Mouse (Mus musculus) heart, adult 2 months (tissue): ENCODE measurements around the gene Wdr18. TPM values are rescaled to one million over a fixed set of nuclear protein-coding genes. Genes with fewer than 3 reads are reported as not detected.
A peak's percentile ranks its signal among the peaks of the same experiment; 100 is the strongest.
"Not testable (repeated sequence)": the region's sequence is repeated elsewhere in the genome, so short reads cannot be mapped to it uniquely, and the experiment has no call there.

ENCODE experiments used
- DNase-seq, 2 experiments: peaks; one replicate each; pipeline ENCODE4 v3.0.0; 2021
- H3K27ac ChIP-seq: fragments of 200-600 bp; 2 replicates; pipeline ENCODE4 v1.8.1; 2022
- H3K27me3 ChIP-seq: fragments of 200-500 bp; 2 replicates; pipeline ENCODE4 v1.6.1; 2012; ENCODE audit warnings: mild to moderate bottlenecking, low read length, inconsistent platforms, mixed read lengths; ENCODE audit not compliant: control insufficient read depth, insufficient read depth
- H3K36me3 ChIP-seq: fragments of 200-500 bp; 2 replicates; pipeline ENCODE4 v1.6.1; 2012; ENCODE audit warnings: low read length, inconsistent platforms; ENCODE audit not compliant: control insufficient read depth, insufficient read depth
- H3K4me1 ChIP-seq: fragments of 200-500 bp; 2 replicates; pipeline ENCODE4 v1.6.1; 2011; ENCODE audit warnings: low read length; ENCODE audit not compliant: control insufficient read depth, insufficient read depth
- H3K4me3 ChIP-seq: fragments of 200-600 bp; 2 replicates; pipeline ENCODE4 v1.8.1; 2022
- H3K79me2 ChIP-seq: fragments of 200-500 bp; replicated peaks from 2 replicates; pipeline ENCODE4 v1.6.1; 2012; ENCODE audit warnings: mild to moderate bottlenecking, inconsistent platforms, low read length, moderate library complexity, mixed read lengths; ENCODE audit not compliant: control insufficient read depth, insufficient read depth
- H3K9ac ChIP-seq: fragments of 200-500 bp; 2 replicates; pipeline ENCODE4 v1.6.1; 2012; ENCODE audit warnings: low read depth, mild to moderate bottlenecking, control low read depth, inconsistent platforms, low read length, mixed read lengths
- CTCF ChIP-seq: fragments of 200-600 bp; IDR thresholded peaks from 2 replicates; pipeline ENCODE4 v1.8.1; 2022; ENCODE audit warnings: antibody characterized with exemption, mild to moderate bottlenecking, moderate library complexity
- EP300 ChIP-seq: fragments of 200-500 bp; IDR thresholded peaks from 2 replicates; pipeline ENCODE4 v1.6.1; 2011; ENCODE audit warnings: low read depth, low read length, control low read depth; ENCODE audit not compliant: insufficient read depth
- POLR2A ChIP-seq: fragments of 200-500 bp; IDR thresholded peaks from 2 replicates; pipeline ENCODE4 v1.6.1; 2011; ENCODE audit warnings: mild to moderate bottlenecking, low read depth, low read length, control low read depth; ENCODE audit not compliant: insufficient read depth
- WGBS: fragments of 180-500 bp; shearing (Covaris S2); methylation state at CpG from one replicate; pipeline ENCODE4 v1.1.7; 2018; 5-methylcytosine and 5-hydroxymethylcytosine counted together
- intact Hi-C: fragments of 180-260 bp; cut with DNase I; formaldehyde crosslinking; loops from one replicate; pipeline ENCODE4 v1.15.1; 2025
- polyA plus RNA-seq: library from polyadenylated mRNA; depleted of rRNA; stranded (reverse); fragments of >200 nt; gene quantifications from 2 replicates; pipeline ENCODE4 v1.2.3, GENCODE M21; 2012
- total RNA-seq, 2 experiments: library from RNA; stranded (reverse); gene quantifications; 2 replicates each; pipeline ENCODE4 v1.2.3; 2021

Wdr18 gene
- total and polyA plus RNA-seq, 3 experiments, result 27.8 to 32.2 (median 29.4) TPM

DNA sequence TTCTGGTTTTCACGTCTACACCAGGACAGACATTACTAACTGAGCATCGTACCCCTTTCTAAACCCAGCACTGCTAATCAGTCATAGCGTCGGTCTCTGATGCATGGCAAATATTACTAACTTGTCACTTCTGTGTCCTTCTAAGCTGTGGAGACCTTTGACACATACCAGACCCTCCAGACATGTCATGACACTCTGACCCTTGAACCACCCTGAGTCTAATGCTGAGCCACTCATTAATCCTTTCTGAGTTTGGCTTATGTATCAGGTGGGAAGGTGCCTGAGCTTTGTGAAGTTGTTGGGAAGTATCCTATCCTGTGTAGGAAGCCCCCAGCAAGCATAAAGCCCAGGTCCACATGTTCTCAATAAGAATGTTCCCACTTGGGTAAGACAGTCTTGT, 10.1 kb upstream of the Wdr18 start:
- no peak for DNase-seq
- Histone ChIP-seq H3K9ac (no peak overlapping the region), H3K36me3 (no peaks in the 10 kb centered on the region), H3K27ac (no peak overlapping the region), H3K4me1 (no peaks in the 10 kb centered on the region), H3K27me3 (no peaks in the 10 kb centered on the region), H3K4me3 (no peak overlapping the region), H3K79me2 (no peaks in the 10 kb centered on the region)
- TF ChIP-seq POLR2A (no peak), CTCF (no peak), EP300 (no peak)
- 93% methylated on average over 4 of the region's 4 CpGs for WGBS
- intact Hi-C loops, result no loop called here

DNA sequence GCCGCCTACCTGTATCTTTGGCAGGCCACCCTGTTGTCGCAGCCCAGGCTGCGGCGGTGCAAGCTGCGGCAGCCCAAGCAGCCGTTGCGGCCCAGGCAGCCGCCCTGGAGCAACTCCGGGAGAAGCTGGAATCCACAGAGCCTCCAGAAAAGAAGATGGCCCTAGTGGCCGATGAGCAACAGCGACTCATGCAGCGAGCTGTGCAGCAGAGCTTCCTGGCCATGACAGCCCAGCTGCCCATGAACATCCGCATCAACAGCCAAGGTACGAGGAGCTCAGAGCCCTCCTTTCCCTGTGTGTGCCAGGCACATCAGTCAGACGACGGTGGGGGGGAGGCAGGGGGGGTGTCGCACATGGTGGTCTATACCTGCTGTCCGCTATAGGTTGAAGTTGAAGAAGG, 9.3 kb upstream of the Wdr18 start:
- intact Hi-C loops, result no loop called here
- no peak for DNase-seq
- Histone ChIP-seq H3K4me3 (no peak overlapping the region), H3K36me3 (no peaks in the 10 kb centered on the region), H3K9ac (no peak overlapping the region), H3K27ac (no peak overlapping the region), H3K27me3 (no peaks in the 10 kb centered on the region), H3K4me1 (no peaks in the 10 kb centered on the region), H3K79me2 (no peaks in the 10 kb centered on the region)
- 91% methylated on average over 18 of the region's 18 CpGs for WGBS
- TF ChIP-seq CTCF (no peak), POLR2A (no peak), EP300 (no peak)

DNA sequence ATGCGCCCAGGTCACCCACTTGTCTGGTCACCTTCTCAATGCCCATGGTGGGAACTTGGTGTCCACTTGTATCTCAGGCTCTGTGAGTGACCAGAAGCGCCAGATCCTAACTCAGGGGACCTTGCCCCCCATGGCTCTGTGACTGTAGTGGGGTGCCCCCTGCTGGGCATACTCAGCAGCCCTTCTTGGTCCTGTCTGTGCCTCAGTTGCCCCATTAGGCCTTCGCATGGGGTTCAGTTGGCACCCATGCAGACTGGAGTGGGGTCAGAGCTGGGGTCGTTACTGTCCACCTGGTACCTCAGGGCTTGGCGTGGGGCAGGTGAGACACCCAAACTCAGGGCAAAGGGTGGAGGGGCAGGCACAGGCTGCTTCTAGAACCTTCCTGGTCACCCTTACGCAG, 6.0 kb upstream of the Wdr18 start:
- no peaks in the 10 kb centered on the region for H3K79me2 ChIP-seq
- DNase-seq, result peak; percentile 43 to 60
- TF ChIP-seq EP300, result no peak
- no peak for TF ChIP-seq POLR2A
- TF ChIP-seq CTCF, result peak; percentile 76
- no peak overlapping the region for H3K27ac ChIP-seq
- intact Hi-C loops, result no loop called here
- no peak overlapping the region for H3K4me3 ChIP-seq
- no peaks in the 10 kb centered on the region for H3K27me3 ChIP-seq
- H3K36me3 ChIP-seq, result no peaks in the 10 kb centered on the region
- H3K9ac ChIP-seq, result no peak overlapping the region
- 83% methylated on average over 6 of the region's 6 CpGs for WGBS
- peaks cover 1% of the 10 kb centered on the region; the same call in 1 of the 2 replicates for H3K4me1 ChIP-seq

DNA sequence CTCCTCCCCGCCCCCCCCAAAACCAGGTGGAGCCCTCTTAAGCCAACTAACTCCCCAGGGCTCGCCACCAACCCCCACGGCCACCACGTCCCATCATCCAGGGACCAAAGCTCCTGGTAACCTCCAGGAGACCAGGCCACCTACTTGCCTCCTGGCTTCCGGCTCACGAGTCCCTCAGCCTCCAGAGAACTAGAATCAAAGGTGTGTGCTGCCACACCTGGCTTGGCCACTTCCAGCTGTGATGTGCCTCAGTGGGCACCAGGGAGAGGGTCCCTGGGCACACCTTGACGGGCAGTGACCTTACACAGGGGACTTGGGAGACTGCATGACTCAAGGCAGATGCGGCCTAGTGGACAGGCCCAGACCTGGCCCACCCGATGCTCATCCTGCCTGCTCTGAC, 4.3 kb upstream of the Wdr18 start:
- TF ChIP-seq CTCF (no peak), POLR2A (no peak), EP300 (no peak)
- Histone ChIP-seq H3K9ac (no peak overlapping the region), H3K27me3 (no peaks in the 10 kb centered on the region), H3K4me3 (no peak overlapping the region), H3K27ac (no peak overlapping the region), H3K79me2 (no peaks in the 10 kb centered on the region), H3K36me3 (no peaks in the 10 kb centered on the region), H3K4me1 (peaks cover 3% of the 10 kb centered on the region; the same call in 1 of the 2 replicates)
- no peak for DNase-seq
- intact Hi-C loops, result no loop called here
- 80% methylated on average over 9 of the region's 9 CpGs for WGBS

DNA sequence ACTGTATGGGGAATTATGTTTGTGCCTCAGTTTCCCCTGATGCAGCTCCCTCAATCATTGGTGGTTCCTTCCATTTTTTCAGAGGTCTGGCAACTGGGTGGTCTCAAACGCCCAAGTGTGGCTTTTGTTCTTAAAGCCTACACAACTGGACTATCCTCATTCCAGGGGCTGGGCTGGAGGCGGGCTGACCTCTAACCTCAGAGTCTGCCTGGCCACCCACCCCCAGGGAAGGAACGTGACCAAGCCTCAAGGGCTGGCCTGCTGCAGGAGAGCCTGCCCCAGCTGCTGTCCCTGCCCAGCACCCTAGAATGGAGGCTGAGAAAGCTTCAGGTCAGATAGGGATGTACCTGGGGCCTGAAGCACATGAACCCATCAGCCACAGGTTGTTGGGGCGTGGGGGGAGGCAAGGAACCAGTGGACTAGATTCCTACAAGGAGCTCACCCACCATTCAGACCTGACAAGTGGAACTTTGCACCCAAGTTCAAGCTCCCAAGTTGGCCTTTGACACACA, 3.3 kb upstream of the Wdr18 start:
- Histone ChIP-seq H3K9ac (no peak overlapping the region), H3K27me3 (no peaks in the 10 kb centered on the region), H3K4me1 (peaks cover 5% of the 10 kb centered on the region; the same call in 1 of the 2 replicates), H3K79me2 (no peaks in the 10 kb centered on the region), H3K4me3 (no peak overlapping the region), H3K36me3 (no peaks in the 10 kb centered on the region), H3K27ac (no peak overlapping the region)
- intact Hi-C loops, result loop anchor here (1.0 kb wide), 1 partner anchor 121 kb away; no protein-coding TSS in a partner anchor
- DNase-seq, result no peak
- 61% methylated on average over 4 of the region's 4 CpGs for WGBS
- no peak for TF ChIP-seq EP300
- no peak for TF ChIP-seq POLR2A
- TF ChIP-seq CTCF, result no peak

DNA sequence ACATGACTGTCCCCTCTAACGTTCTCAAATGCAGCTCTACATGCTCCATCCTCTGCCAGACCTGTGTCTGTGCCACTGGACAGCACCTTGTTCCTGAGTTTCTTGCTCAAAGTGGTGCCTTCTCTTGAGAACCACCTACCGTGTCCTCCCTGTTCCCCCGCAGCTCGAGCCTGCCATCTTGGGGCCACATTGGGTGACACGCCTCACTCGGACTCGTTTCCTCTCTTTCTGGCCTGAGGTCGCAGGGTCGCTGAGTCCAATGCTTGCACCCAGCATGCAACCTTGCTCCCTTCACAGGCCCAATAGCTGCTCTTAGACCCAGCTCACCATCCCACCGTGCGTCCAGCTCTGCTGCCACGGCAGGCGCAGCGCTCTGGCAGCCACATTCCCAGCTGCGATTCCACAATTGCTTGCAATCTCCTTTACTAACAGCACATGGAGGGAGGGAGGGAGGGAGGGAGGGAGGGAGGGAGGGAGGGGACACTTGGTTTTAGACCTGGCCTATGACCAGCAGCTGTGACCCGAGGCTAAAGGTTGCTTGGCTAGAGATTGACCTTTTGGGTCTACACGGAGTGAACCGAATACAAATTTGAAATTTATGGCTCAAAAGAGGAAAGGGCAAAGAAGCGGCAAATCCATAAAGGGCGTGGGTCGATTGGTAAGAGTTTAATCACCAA, 1.7 kb upstream of the Wdr18 start:
- WGBS, result 19% methylated on average over 21 of the region's 21 CpGs
- peak; percentile 92 for TF ChIP-seq EP300
- peak; percentile 97 for TF ChIP-seq CTCF
- no peak for TF ChIP-seq POLR2A
- no peaks in the 10 kb centered on the region for H3K27me3 ChIP-seq
- peak; percentile 85 to 88 for DNase-seq
- H3K9ac ChIP-seq, result no peak overlapping the region
- no peaks in the 10 kb centered on the region for H3K36me3 ChIP-seq
- no peak overlapping the region for H3K4me3 ChIP-seq
- H3K4me1 ChIP-seq, result peaks cover 5% of the 10 kb centered on the region; the same call in 1 of the 2 replicates
- no peak overlapping the region for H3K27ac ChIP-seq
- intact Hi-C loops, result loop anchor here (1.0 to 2.0 kb wide), 2 partner anchors 33 to 65 kb away; no protein-coding TSS in a partner anchor
- no peaks in the 10 kb centered on the region for H3K79me2 ChIP-seq

DNA sequence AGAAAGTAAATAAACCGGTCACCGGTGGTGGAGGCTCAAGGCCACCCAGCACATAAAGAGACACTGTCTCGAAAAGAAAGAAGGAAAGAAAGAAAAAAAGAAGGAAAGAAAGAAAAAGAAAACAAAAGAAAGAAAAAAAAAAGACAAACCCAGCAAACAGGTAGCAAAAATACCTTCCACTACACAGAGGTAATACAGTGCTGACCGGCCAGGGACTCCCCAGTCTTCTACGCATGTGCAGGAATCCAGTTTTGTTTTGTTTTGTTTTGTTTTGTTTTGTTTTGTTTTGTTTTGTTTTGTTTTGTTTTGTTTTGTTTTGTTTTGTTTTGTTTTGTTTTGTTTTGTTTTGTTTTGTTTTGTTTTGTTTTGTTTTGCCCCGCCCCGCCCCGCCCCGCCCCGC, 540 bp upstream of the Wdr18 start:
- H3K79me2 ChIP-seq, H3K27me3 ChIP-seq, H3K36me3 ChIP-seq, H3K9ac ChIP-seq, H3K4me1 ChIP-seq: not testable (repeated sequence)
- peak in 1 of 2 experiments; percentile 46 for DNase-seq
- 28% methylated on average over 10 of the region's 10 CpGs for WGBS
- Histone ChIP-seq H3K27ac (peak overlapping the region; percentile 78), H3K4me3 (peak overlapping the region; percentile 27; the same call in 1 of the 2 replicates)
- intact Hi-C loops, result loop anchor here (2.0 kb wide), 1 partner anchor 67 kb away; no protein-coding TSS in a partner anchor
